Mouse (Mus musculus): ENCODE measurements at regions not wholly inside any gene's neighbourhood (a gene's known extent, or its start where the extent isn't known, plus 50 kb on each side); places are given as distances from the start of the nearest gene placed in this dataset.
"Not testable (repeated sequence)": the region's sequence is repeated elsewhere in the genome, so short reads cannot be mapped to it uniquely, and the experiment has no call there.

GRCm38 (mm10) chr2:181930037-181930436 is 60.9 kb upstream of the Gm14496 start:
- no peak overlapping the region for H3K4me2 ChIP-seq
- no peak overlapping the region for H3K4me3 ChIP-seq
- no peak overlapping the region for H3K9ac ChIP-seq
- H3K4me1 ChIP-seq, result no peaks in the 10 kb centered on the region
- no peak; the same call in 1 of the 2 replicates for ATAC-seq (replicated peaks)
- 84% methylated on average over 5 of the region's 5 CpGs for WGBS
- H3K27me3 ChIP-seq (replicated peaks), result no peaks in the 10 kb centered on the region
- no peaks in the 10 kb centered on the region for H3K9me3 ChIP-seq
- no peaks in the 10 kb centered on the region for H3K36me3 ChIP-seq (replicated peaks)
- no peak overlapping the region for H3K27ac ChIP-seq

GRCm38 (mm10) chr2:181930538-181930937 is 60.4 kb upstream of the Gm14496 start:
- H3K9me3 ChIP-seq; H3K4me2 ChIP-seq; H3K27ac ChIP-seq; H3K36me3 ChIP-seq (replicated peaks); H3K4me3 ChIP-seq; H3K4me1 ChIP-seq; H3K9ac ChIP-seq; ATAC-seq (replicated peaks); H3K27me3 ChIP-seq (replicated peaks): not testable (repeated sequence)
- WGBS, result 95% methylated on average over 4 of the region's 4 CpGs

DNA sequence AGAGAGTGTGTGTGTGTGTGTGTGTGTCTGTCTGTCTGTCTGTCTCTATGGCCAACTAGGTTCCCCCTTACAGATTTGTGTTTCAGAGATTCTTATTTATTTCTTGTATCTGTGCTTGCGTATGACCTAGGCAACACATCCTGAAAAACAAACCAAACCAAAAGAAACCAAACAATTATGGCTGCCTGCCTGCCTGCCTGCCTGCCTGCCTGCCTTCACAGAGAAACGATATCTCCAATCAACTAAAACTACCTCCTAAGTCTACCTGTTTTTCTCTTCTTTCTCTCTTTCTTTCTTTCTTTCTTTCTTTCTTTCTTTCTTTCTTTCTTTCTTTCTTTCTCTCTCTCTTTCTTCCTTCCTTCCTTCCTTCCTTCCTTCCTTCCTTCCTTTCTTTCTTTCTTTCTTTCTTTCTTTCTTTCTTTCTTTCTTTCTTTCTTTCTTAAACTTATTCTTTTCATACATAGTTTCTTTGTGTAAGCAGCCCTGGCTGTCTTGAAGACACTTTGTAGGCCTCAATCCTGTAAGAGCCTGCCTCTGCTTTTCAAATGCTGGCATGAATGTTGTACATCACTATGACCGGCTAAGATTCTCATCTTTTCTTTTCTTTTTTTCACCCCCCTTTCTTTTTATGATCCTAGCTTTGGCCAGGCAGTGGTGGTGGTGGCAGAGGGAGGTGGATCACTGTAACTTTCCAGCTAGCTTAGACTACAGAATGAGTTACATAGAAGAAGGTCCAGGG is 59.7 kb upstream of the Gm14496 start:
- not testable (repeated sequence) for H3K27ac ChIP-seq; H3K4me1 ChIP-seq; H3K36me3 ChIP-seq (replicated peaks); H3K27me3 ChIP-seq (replicated peaks); H3K9me3 ChIP-seq; H3K4me2 ChIP-seq; H3K9ac ChIP-seq; H3K4me3 ChIP-seq
- 68% methylated on average over 3 of the region's 3 CpGs for WGBS
- ATAC-seq (replicated peaks), result 0 out of 2 replicates have a peak, but pooled peaks have one; percentile 62

DNA sequence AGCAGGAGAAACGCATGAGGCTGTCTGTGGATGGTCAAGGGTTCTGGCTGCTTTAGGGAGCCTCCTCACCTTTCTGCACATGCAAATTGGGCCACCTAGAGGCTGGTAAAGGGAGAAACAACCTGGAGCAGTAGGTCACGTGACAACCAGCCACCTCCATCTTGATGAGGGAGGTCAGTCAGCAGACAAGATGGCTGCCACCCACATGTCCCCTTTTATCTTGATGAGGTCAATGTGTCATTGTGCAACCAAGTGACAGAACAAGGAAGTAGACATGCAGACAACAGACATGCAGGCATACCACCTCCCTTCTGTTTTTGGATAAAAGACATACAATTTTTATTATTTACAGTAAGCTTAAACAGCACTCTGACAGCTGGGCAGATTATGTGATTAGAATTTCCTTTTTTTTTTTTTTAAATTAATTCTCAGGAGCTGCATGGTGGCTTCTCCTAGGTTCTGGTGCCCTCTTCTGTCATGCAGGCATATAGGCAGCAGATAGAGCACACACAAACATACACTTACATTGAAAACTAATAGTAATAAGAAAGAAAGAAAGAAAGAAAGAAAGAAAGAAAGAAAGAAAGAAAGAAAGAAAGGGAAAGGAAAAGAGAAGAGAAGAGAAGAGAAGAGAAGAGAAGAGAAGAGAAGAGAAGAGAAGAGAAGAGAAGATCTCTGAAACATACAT is 58.9 kb upstream of the Gm14496 start:
- Histone ChIP-seq H3K4me1 (no peaks in the 10 kb centered on the region), H3K9me3 (no peaks in the 10 kb centered on the region), H3K4me3 (no peak overlapping the region), H3K36me3 (replicated peaks) (no peaks in the 10 kb centered on the region), H3K9ac (no peak overlapping the region), H3K4me2 (no peak overlapping the region), H3K27me3 (replicated peaks) (no peaks in the 10 kb centered on the region), H3K27ac (no peak overlapping the region)
- WGBS, result 81% methylated on average over 2 of the region's 2 CpGs
- no peak for ATAC-seq (replicated peaks)
